Mouse (Mus musculus): ENCODE data around the gene Adig.

Gene Adig

GRCm38 (mm10) chr2:158545266-158545665, 42.9 kb downstream of the Adig start:
- DNase-seq = no peak

- DNase-seq = peak; percentile 81
Measured at GRCm38 (mm10) chr2:158546751-158547150, 44.3 kb downstream of the Adig start.

DNA sequence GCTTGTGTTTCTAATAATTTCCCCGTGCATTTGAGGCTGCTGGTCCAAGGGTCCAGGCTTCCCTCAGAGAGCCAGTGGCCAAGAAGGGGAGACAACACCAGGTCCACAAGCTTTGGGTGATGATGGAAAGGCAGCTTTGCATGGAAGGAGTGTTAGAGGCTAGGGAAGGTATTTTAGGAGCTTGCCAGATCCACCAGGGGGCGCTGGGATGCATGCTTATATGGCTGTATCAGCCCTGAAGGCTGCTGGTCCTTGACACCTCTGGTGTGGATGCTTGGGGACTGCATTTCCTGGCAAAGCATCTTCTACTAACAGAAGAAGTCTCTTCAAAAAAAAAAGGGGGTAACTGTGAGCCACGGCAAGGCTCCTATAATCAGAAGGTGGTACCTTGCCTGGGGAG, 47.7 kb downstream of the Adig start:
- DNase-seq = peak; percentile 78

DNA sequence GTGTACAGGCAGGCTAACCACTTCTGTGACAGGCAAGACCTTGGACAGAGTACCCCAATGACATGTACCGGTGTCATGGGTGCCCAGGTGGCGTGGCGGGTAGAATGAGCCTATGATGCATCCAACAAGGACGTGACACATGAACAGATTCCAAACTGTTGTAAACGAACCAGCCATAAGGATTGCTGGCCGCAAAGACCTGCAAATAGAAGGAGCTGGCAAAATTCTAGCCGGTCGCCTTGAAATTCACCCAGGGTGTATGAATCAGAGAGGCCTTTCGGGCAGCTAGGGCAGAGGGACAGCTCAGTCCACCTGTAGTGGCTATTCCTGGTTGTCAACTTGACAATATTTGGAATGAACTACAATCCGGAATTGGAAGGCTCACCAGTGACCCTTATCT, 52.0 kb downstream of the Adig start:
- no peak for DNase-seq

GRCm38 (mm10) chr2:158555252-158555651, 52.8 kb downstream of the Adig start:
- peak; percentile 44 for DNase-seq

- no peak for DNase-seq
Measured at GRCm38 (mm10) chr2:158555812-158556211, 53.4 kb downstream of the Adig start.

- DNase-seq = peak; percentile 66
Measured at GRCm38 (mm10) chr2:158556225-158556624, 53.8 kb downstream of the Adig start.

DNA sequence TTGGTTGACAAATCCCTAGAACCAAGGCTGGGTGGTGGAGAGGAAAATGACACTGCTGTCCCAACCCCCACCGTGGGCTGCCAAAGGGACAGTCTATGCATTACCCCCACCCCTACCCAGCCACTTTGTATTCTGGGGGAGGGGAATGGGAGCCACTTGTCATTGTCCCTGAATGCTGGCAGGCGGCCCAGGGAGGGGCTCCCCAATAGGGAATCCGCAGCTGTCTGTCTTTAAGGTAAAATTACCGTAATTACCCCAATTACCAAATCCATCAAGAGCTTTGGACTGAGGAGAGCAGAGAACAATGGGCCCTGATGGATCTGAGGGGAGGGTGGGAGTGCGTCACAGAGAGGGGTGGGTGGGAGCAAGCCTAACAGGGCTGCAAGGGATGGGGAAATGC, 54.3 kb downstream of the Adig start:
- no peak for DNase-seq

Data from kidney, postnatal 14 days (tissue).